Mouse (Mus musculus): Measurements from ENCODE around the gene Fam98c. TPM values are rescaled to one million over a fixed set of nuclear protein-coding genes. Genes with fewer than 3 reads are reported as not detected.

Fam98c gene
- polyA plus RNA-seq, 1 experiment from 2014 or later, result 13.3 TPM

GRCm38 (mm10) chr7:29122821-29123220, 33.2 kb downstream of the Fam98c start:
- DNase-seq (ENCODE audit: low spot score), result no peak
- Histone ChIP-seq H3K9me3 (no peaks in the 10 kb centered on the region), H3K27me3 (ENCODE audit: insufficient read depth, poor library complexity, severe bottlenecking) (peaks cover 35% of the 10 kb centered on the region), H3K36me3 (no peaks in the 10 kb centered on the region), H3K4me1 (peaks cover 17% of the 10 kb centered on the region), H3K27ac (no peak overlapping the region), H3K4me3 (no peak overlapping the region)
- WGBS, result 88% methylated on average over 9 of the region's 9 CpGs

- Histone ChIP-seq H3K27me3 (ENCODE audit: insufficient read depth, poor library complexity, severe bottlenecking) (peaks cover 38% of the 10 kb centered on the region), H3K36me3 (no peaks in the 10 kb centered on the region), H3K9me3 (no peaks in the 10 kb centered on the region), H3K4me3 (no peak overlapping the region), H3K4me1 (peaks cover 11% of the 10 kb centered on the region), H3K27ac (no peak overlapping the region)
- WGBS, result 73% methylated on average over 1 of the region's 1 CpGs
- DNase-seq (ENCODE audit: low spot score), result no peak
These were observed 36.5 kb downstream of the Fam98c start for GRCm38 (mm10) chr7:29119526-29119925.

- Histone ChIP-seq H3K9me3 (no peaks in the 10 kb centered on the region), H3K36me3 (no peaks in the 10 kb centered on the region), H3K4me3 (no peak overlapping the region), H3K27me3 (ENCODE audit: insufficient read depth, poor library complexity, severe bottlenecking) (peaks cover 29% of the 10 kb centered on the region; the same call in 1 of the 2 replicates), H3K4me1 (no peaks in the 10 kb centered on the region), H3K27ac (no peak overlapping the region)
- DNase-seq (ENCODE audit: low spot score), result no peak
- 10% methylated on average over 18 of the region's 18 CpGs for WGBS
These were observed 37.7 kb downstream of the Fam98c start for GRCm38 (mm10) chr7:29118142-29118851.

- Histone ChIP-seq H3K27ac (peak overlapping the region; percentile 59; the same call in 1 of the 2 replicates), H3K27me3 (ENCODE audit: insufficient read depth, poor library complexity, severe bottlenecking) (peaks cover 31% of the 10 kb centered on the region), H3K36me3 (no peaks in the 10 kb centered on the region), H3K4me3 (peak overlapping the region; percentile 50), H3K4me1 (peaks cover 10% of the 10 kb centered on the region), H3K9me3 (no peaks in the 10 kb centered on the region)
- WGBS, result 26% methylated on average over 38 of the region's 38 CpGs
- DNase-seq (ENCODE audit: low spot score), result no peak
These were observed 46.8 kb downstream of the Fam98c start for GRCm38 (mm10) chr7:29108992-29109955.

Other genes starting within 250 kb of the Fam98c start
- 319 and 371 TPM in 2 replicates for gene Actn4, start 193.9 kb downstream of the Fam98c start, polyA plus RNA-seq (2016; fragmentation: Nextera tagmentation; extraction: Ambion mirVana)
- gene Eif3k, start 174.4 kb downstream of the Fam98c start, polyA plus RNA-seq (2016; fragmentation: Nextera tagmentation; extraction: Ambion mirVana), result 289 and 329 TPM in 2 replicates
- gene Map4k1, start 174.2 kb downstream of the Fam98c start, polyA plus RNA-seq (2016; fragmentation: Nextera tagmentation; extraction: Ambion mirVana), result 9.9 and 14.3 TPM in 2 replicates
- gene Ryr1, start 31.1 kb downstream of the Fam98c start, polyA plus RNA-seq (2016; fragmentation: Nextera tagmentation; extraction: Ambion mirVana), result 0.20 and 0.73 TPM in 2 replicates
- 0.74 and 0.79 TPM in 2 replicates for gene Rasgrp4, start 21.4 kb downstream of the Fam98c start, polyA plus RNA-seq (2016; fragmentation: Nextera tagmentation; extraction: Ambion mirVana)
- gene Ggn, start 14.0 kb upstream of the Fam98c start, polyA plus RNA-seq (2016; fragmentation: Nextera tagmentation; extraction: Ambion mirVana), result 0.51 and 0.64 TPM in 2 replicates
- gene Spred3, start 14.2 kb upstream of the Fam98c start, polyA plus RNA-seq (2016; fragmentation: Nextera tagmentation; extraction: Ambion mirVana), result 1.4 and 2.7 TPM in 2 replicates
- 244 and 267 TPM in 2 replicates for gene Psmd8, start 24.5 kb upstream of the Fam98c start, polyA plus RNA-seq (2016; fragmentation: Nextera tagmentation; extraction: Ambion mirVana)
- gene Catsperg1, start 57.8 kb upstream of the Fam98c start, polyA plus RNA-seq (2016; fragmentation: Nextera tagmentation; extraction: Ambion mirVana), result 0.14 and 0.59 TPM in 2 replicates
- 1.7 and 2.4 TPM in 2 replicates for gene Kcnk6, start 76.3 kb upstream of the Fam98c start, polyA plus RNA-seq (2016; fragmentation: Nextera tagmentation; extraction: Ambion mirVana)
- gene Yif1b, start 82.1 kb upstream of the Fam98c start, polyA plus RNA-seq (2016; fragmentation: Nextera tagmentation; extraction: Ambion mirVana), result 126 and 131 TPM in 2 replicates
- gene 2200002D01Rik, start 92.2 kb upstream of the Fam98c start, polyA plus RNA-seq (2016; fragmentation: Nextera tagmentation; extraction: Ambion mirVana), result 8.2 and 9.7 TPM in 2 replicates
- 32.4 and 63.4 TPM in 2 replicates for gene Spint2, start 125.7 kb upstream of the Fam98c start, polyA plus RNA-seq (2016; fragmentation: Nextera tagmentation; extraction: Ambion mirVana)
- 6.4 and 13.8 TPM in 2 replicates for gene Ppp1r14a, start 133.1 kb upstream of the Fam98c start, polyA plus RNA-seq (2016; fragmentation: Nextera tagmentation; extraction: Ambion mirVana)
- gene Dpf1, start 147.7 kb upstream of the Fam98c start, polyA plus RNA-seq (2016; fragmentation: Nextera tagmentation; extraction: Ambion mirVana), result 2.5 and 8.7 TPM in 2 replicates